Mouse (Mus musculus): ENCODE data around the gene Chrnb1.

DNA sequence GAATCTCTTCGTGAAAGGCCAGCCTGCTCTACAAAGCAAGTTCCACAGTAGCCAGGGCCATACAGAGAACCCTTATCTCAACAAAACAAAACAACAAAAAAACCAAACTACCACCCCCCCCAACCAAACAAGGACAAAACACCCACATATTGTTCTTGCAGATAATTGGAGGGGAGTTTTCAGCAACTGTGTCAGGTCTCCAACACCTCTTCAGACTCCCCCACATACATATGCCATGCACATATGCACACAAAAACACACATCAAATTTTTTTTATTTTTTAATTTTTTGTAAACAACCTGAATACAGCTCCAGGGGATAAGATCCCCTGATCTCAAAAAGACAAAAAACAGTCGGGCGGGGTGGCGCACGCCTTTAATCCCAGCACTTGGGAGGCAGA is 41.5 kb downstream of the Chrnb1 start:
- TF ChIP-seq CTCF (IDR thresholded peaks at IDR 0.05; ENCODE audit: insufficient read depth, low read depth, low read length) = no peak
- no peak for TF ChIP-seq POLR2A (IDR thresholded peaks at IDR 0.05; ENCODE audit: insufficient read depth, low read depth, low read length)

Data from olfactory bulb, adult 2 months (tissue).